Mouse (Mus musculus): ENCODE results near the gene Gnaq. TPM values are rescaled to one million over a fixed set of nuclear protein-coding genes. Genes with fewer than 3 reads are reported as not detected.

Gene Gnaq
- polyA plus RNA-seq, 1 experiment, result 12.6 TPM

DNA sequence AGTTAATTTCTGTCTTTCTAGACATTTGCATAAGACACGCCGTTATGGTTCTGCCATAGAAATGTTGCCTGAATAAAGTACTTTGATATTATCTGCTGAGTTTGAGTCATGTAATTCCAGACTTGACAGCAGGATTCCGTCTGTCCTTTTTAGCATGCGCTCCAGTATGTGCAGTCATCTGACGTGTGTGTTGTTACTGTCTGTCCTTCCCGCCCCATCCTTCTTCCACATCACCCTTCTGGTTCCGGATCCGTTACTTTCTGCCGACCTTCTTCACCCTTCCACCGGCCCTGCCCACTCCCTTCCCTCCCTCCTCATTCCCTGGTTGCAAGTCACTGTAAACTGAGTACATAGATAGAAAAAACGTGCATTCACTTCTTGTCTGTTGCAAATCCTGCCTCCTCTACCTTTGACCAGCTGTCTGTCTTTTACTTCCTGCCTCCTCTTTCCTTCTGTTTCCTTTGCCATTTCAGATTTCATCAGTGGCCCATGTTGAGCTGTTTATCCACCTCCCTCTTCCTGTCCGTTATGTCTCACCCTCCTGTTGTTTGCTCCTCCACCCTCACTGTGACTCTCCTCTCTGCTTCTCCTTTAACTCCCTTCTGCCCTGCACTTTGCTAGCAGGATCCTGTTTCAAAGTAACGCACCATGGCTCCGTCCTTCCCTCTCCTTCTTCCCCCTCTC is 185.6 kb downstream of the Gnaq start:
- Histone ChIP-seq H3K9me3 (no peaks in the 10 kb centered on the region), H3K4me1 (peaks cover 60% of the 10 kb centered on the region), H3K27me3 (replicated peaks) (no peaks in the 10 kb centered on the region), H3K4me3 (replicated peaks) (peak overlapping the region; percentile 8), H3K36me3 (replicated peaks; ENCODE audit: low read length) (peaks cover 83% of the 10 kb centered on the region)
- TF ChIP-seq GATA1 (IDR thresholded peaks at IDR 0.05; ENCODE audit: borderline replicate concordance, low read length), result no peak
- TF ChIP-seq FLI1 (IDR thresholded peaks at IDR 0.05; ENCODE audit: low read length), result no peak

DNA sequence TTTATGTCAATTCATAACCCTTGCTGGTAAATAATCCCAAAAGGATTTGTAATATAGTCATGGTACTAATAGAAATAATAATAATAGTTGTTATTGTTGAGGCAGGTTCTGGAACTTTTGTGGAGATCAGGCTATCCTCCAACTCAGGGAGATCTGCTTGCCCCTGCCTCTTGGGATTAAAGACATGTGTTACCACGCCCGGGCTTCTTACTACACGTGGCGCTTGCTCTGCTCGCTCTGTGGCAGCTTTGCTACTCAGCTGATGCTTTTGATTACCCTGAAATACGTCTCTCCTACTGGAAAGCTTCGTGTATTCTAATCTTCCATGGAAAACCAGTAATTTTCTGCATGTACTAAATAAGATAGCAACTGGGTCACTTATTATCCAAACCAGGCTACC is 187.4 kb downstream of the Gnaq start:
- TF ChIP-seq GATA1 (IDR thresholded peaks at IDR 0.05; ENCODE audit: borderline replicate concordance, low read length), result no peak
- no peak for TF ChIP-seq FLI1 (IDR thresholded peaks at IDR 0.05; ENCODE audit: low read length)
- Histone ChIP-seq H3K27me3 (replicated peaks) (no peaks in the 10 kb centered on the region), H3K36me3 (replicated peaks; ENCODE audit: low read length) (peaks cover 90% of the 10 kb centered on the region), H3K4me1 (peaks cover 64% of the 10 kb centered on the region), H3K9me3 (no peaks in the 10 kb centered on the region), H3K4me3 (replicated peaks) (no peak overlapping the region)

DNA sequence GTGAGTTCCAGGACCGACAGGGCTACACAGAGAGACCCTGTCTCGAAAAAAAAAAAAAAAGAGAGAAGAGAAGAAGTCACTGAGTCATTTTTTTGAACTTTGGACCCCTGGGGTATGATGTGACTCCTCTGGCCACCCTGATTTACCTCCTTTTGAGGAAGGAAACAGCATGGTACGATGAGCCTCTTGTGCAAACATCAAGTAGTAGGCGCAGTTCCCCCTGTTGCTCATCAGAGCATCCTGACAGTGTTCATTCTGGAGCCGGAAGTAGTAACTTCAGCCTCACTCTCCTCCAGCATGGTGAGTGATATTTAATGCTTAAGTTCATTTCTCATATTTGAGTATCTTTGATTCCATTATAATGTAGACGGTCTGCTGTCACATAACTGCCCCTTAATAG is 190.4 kb downstream of the Gnaq start:
- Histone ChIP-seq H3K27me3 (replicated peaks) (no peaks in the 10 kb centered on the region), H3K36me3 (replicated peaks; ENCODE audit: low read length) (peaks cover 88% of the 10 kb centered on the region)

DNA sequence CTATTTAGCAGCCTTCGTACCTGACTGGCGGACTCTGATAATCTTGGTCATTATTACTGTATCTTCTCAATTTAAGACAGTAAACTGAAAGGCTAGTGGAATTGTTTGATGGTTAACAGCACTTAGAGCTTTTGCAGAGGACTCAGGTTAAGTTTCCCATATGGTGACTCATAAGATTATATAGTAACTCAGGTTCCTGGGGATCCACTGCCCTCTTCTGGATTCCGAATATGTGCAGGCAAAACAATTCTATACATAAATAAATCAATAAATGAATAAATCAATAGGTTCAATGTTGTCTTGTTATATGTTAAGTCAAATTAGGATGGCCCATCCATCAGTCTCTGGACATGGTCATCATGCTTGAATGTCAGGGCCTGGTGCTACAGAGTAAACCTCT is 191.6 kb downstream of the Gnaq start:
- no peak for TF ChIP-seq FLI1 (IDR thresholded peaks at IDR 0.05; ENCODE audit: low read length)
- no peak for TF ChIP-seq GATA1 (IDR thresholded peaks at IDR 0.05; ENCODE audit: borderline replicate concordance, low read length)
- Histone ChIP-seq H3K4me1 (peaks cover 76% of the 10 kb centered on the region), H3K36me3 (replicated peaks; ENCODE audit: low read length) (peaks cover 85% of the 10 kb centered on the region), H3K27me3 (replicated peaks) (no peaks in the 10 kb centered on the region), H3K4me3 (replicated peaks) (no peak overlapping the region), H3K9me3 (no peaks in the 10 kb centered on the region)

More for the DNA sequence above, 190.4 kb downstream of the Gnaq start:
- no peak overlapping the region for H3K4me3 ChIP-seq (replicated peaks)
- no peaks in the 10 kb centered on the region for H3K9me3 ChIP-seq
- H3K4me1 ChIP-seq, result peaks cover 76% of the 10 kb centered on the region
- TF ChIP-seq FLI1 (IDR thresholded peaks at IDR 0.05; ENCODE audit: low read length) (no peak), GATA1 (IDR thresholded peaks at IDR 0.05; ENCODE audit: borderline replicate concordance, low read length) (no peak)

DNA sequence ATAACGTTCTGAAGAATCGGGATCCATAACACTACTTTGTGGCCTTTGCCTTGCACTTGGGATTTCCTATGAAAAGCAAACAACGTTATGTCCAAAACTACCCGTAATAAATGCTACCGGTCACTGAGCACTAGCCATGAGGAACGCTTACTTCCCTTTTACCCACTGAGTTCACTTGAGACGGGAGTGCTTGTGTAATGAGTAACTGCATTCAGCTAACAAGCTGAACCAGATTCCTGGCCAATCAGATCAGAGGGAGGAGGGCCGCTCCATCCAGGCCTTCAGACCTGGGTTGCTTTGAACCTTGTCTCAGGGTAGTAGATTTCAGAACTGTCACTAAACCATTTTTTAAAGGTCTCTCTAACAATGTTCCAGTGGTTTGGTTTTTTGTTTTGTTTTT is 193.3 kb downstream of the Gnaq start:
- Histone ChIP-seq H3K4me1 (peaks cover 73% of the 10 kb centered on the region), H3K4me3 (replicated peaks) (no peak overlapping the region), H3K36me3 (replicated peaks; ENCODE audit: low read length) (peaks cover 87% of the 10 kb centered on the region), H3K27me3 (replicated peaks) (no peaks in the 10 kb centered on the region), H3K9me3 (no peaks in the 10 kb centered on the region)
- TF ChIP-seq GATA1 (IDR thresholded peaks at IDR 0.05; ENCODE audit: borderline replicate concordance, low read length) (no peak), FLI1 (IDR thresholded peaks at IDR 0.05; ENCODE audit: low read length) (no peak)

DNA sequence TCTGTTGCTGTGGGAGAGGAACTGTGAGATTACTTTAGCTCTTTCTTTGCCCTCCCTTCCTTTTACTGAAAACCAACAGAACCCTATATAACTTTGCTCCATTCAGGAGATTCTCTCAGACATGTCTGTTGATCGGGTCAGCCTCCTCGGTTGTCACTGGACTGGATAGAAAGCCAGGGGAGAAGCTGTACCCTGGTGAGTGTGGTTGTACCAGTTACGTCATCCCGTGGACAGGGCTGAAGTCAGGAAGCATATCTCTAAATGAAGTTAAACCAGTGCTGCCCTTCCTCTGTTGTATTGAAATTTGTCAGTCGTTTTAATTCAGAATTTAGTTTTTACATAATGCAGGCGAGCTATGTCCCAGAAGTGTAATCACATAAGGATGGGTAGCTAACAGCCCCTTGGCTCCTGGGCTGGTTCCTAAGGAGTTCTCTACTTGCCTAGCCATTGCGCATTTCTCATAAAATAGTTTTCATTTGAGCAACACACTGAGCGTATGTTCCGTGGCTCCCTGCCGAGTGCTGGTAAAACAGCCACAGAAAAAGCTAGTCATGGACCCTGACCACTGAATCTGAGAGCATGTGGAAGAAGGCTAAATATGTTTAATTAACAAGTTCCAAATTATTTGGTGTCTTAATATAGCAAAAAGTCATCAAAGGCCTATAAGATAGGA is 194.9 kb downstream of the Gnaq start:
- Histone ChIP-seq H3K4me1 (peaks cover 68% of the 10 kb centered on the region), H3K4me3 (replicated peaks) (no peak overlapping the region), H3K36me3 (replicated peaks; ENCODE audit: low read length) (peaks cover 88% of the 10 kb centered on the region), H3K9me3 (no peaks in the 10 kb centered on the region), H3K27me3 (replicated peaks) (no peaks in the 10 kb centered on the region)
- TF ChIP-seq GATA1 (IDR thresholded peaks at IDR 0.05; ENCODE audit: borderline replicate concordance, low read length) (no peak), FLI1 (IDR thresholded peaks at IDR 0.05; ENCODE audit: low read length) (no peak)

DNA sequence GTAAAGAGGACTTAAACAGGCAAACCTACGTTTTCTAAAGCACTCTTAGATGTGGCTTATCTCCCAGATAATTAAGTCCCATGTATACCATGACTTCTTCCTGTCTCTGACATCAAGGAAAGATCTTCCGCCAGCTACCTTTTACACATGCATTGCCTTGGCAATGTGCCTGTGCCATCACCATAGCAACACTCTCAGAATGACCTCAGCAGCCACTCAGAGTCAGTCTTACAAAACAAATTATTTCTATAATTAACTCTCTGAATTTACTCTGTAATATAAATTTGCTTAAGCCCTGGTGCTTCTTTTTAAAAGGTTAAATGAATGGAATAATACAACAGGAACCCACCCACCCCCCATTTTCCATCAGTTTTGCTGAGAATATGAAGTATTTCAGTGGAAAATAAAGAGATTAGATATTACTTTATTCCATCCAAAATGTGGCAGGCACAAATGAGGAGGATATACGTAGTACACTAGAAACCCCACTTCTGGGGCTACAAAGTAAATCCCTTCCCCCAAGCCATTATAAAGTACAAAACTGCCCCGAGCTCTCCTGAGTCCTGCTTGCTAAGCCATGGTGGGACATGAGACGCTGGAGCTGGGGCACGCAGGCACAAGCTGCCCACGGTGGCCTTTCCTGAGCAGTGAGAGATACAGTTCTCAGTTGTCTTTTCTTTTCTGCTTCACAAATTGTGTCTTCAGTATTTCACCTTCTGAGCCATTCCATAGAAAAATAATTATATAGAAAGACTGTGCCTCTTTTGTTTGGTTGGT is 195.6 kb downstream of the Gnaq start:
- TF ChIP-seq FLI1 (IDR thresholded peaks at IDR 0.05; ENCODE audit: low read length) (no peak), GATA1 (IDR thresholded peaks at IDR 0.05; ENCODE audit: borderline replicate concordance, low read length) (no peak)
- Histone ChIP-seq H3K9me3 (no peaks in the 10 kb centered on the region), H3K4me3 (replicated peaks) (no peak overlapping the region), H3K27me3 (replicated peaks) (no peaks in the 10 kb centered on the region), H3K4me1 (peaks cover 64% of the 10 kb centered on the region), H3K36me3 (replicated peaks; ENCODE audit: low read length) (peaks cover 87% of the 10 kb centered on the region)

DNA sequence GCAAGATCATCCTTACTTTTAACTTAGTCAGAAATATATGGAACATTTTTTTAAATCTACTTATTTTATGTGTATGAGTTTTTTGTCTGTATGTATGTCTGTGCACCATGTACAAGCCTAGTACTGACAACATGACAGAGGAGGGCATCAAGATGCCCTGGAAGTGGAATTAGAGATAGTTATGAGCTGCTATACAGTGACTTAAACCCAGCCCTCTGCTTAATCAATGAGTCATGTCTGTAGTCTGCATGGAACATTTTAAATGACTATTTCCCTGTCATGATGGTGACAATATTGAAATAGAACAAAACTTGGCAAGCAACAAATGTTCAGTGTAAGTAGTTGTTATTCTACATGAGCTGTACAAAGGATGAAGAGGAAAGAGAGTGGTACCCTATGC is 196.4 kb downstream of the Gnaq start:
- no peaks in the 10 kb centered on the region for H3K27me3 ChIP-seq (replicated peaks)
- TF ChIP-seq FLI1 (IDR thresholded peaks at IDR 0.05; ENCODE audit: low read length), result no peak
- no peak for TF ChIP-seq GATA1 (IDR thresholded peaks at IDR 0.05; ENCODE audit: borderline replicate concordance, low read length)
- no peak overlapping the region for H3K4me3 ChIP-seq (replicated peaks)
- no peaks in the 10 kb centered on the region for H3K9me3 ChIP-seq
- H3K36me3 ChIP-seq (replicated peaks; ENCODE audit: low read length), result peaks cover 87% of the 10 kb centered on the region
- peaks cover 57% of the 10 kb centered on the region for H3K4me1 ChIP-seq

DNA sequence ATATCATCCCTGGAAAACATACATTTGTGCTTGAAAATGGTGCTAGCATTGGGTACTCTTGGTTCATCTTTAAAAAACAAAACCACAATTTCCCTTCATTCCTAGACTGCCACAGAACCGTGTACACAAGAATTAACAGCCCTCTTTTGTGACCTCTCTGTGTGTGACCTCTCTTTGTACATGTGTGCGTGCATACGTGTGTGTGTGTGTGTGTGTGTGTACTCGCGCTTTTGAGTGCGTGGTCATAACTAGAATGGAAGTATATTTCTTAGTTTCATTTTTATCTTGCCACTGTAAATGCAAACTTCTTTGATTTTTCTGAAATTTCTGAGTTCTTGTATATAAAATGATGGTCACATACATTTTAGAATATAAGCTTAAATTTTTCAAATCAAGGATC is 197.0 kb downstream of the Gnaq start:
- H3K9me3 ChIP-seq, result no peaks in the 10 kb centered on the region
- H3K4me3 ChIP-seq (replicated peaks), result no peak overlapping the region
- TF ChIP-seq GATA1 (IDR thresholded peaks at IDR 0.05; ENCODE audit: borderline replicate concordance, low read length) (no peak), FLI1 (IDR thresholded peaks at IDR 0.05; ENCODE audit: low read length) (no peak)
- no peaks in the 10 kb centered on the region for H3K27me3 ChIP-seq (replicated peaks)
- peaks cover 87% of the 10 kb centered on the region for H3K36me3 ChIP-seq (replicated peaks; ENCODE audit: low read length)
- peaks cover 51% of the 10 kb centered on the region for H3K4me1 ChIP-seq

DNA sequence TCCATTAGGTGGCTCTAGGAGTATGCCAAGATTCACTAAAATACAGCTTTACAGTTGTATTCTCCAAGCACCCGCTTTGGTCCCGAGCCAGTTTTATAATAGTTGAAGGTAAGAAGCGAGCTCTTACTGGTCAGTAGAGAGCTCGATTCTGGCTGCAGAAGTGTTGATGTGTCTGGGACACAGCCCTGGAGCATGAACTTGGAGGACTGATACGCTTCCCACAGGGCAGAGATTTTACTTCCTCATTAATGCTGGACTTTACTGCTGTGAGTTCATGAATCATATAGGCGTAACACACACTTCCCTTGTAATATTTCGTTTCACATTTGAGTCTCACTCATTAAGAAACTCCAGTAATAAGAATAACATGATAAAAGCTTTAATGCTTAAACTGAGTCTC is 197.5 kb downstream of the Gnaq start:
- Histone ChIP-seq H3K4me1 (peaks cover 47% of the 10 kb centered on the region), H3K9me3 (no peaks in the 10 kb centered on the region), H3K4me3 (replicated peaks) (no peak overlapping the region), H3K36me3 (replicated peaks; ENCODE audit: low read length) (peaks cover 87% of the 10 kb centered on the region), H3K27me3 (replicated peaks) (no peaks in the 10 kb centered on the region)
- no peak for TF ChIP-seq GATA1 (IDR thresholded peaks at IDR 0.05; ENCODE audit: borderline replicate concordance, low read length)
- no peak for TF ChIP-seq FLI1 (IDR thresholded peaks at IDR 0.05; ENCODE audit: low read length)
